Mouse (Mus musculus) neural tube, embryonic 11.5 days (tissue): ENCODE data around the gene Sprr2i. TPM values are rescaled to one million over a fixed set of nuclear protein-coding genes. Genes with fewer than 3 reads are reported as not detected.

Source experiments
- ATAC-seq: fragments of 200-750 bp; cut with Nextera tagmentation; 2 replicates; pipeline ENCODE4 v1.8.0; 2017; ENCODE audit warnings: moderate number of reproducible peaks, mild to moderate bottlenecking, moderate TSS enrichment, moderate library complexity; ENCODE audit not compliant: insufficient read depth, low FRiP score, low TSS enrichment
- DNase-seq: peaks from one replicate; pipeline ENCODE4 v3.0.0-alpha.2; 2015; ENCODE audit warnings: low spot score
- H3K27ac ChIP-seq: fragments of 300-500 bp; sonication (generic); 2 replicates; pipeline ENCODE4 v1.5.1; 2014; ENCODE audit warnings: low read depth, mild to moderate bottlenecking, low read length
- H3K27me3 ChIP-seq: fragments of 300-500 bp; sonication (generic); 2 replicates; pipeline ENCODE4 v1.6.1; 2014; ENCODE audit warnings: mild to moderate bottlenecking, low read length, mixed read lengths; ENCODE audit not compliant: control insufficient read depth, insufficient read depth
- H3K36me3 ChIP-seq: fragments of 300-500 bp; sonication (generic); 2 replicates; pipeline ENCODE4 v1.6.1; 2014; ENCODE audit warnings: mild to moderate bottlenecking, low read length, moderate library complexity, mixed read lengths; ENCODE audit not compliant: control insufficient read depth, insufficient read depth
- H3K4me1 ChIP-seq: fragments of 300-500 bp; sonication (generic); 2 replicates; pipeline ENCODE4 v1.6.1; 2014; ENCODE audit warnings: low read length, mixed read lengths; ENCODE audit not compliant: control insufficient read depth, insufficient read depth
- H3K4me2 ChIP-seq: fragments of 300-500 bp; sonication (generic); 2 replicates; pipeline ENCODE4 v1.6.1; 2014; ENCODE audit warnings: low read depth, mild to moderate bottlenecking, moderate library complexity
- H3K4me3 ChIP-seq: fragments of 300-500 bp; sonication (generic); 2 replicates; pipeline ENCODE4 v1.5.1; 2014; ENCODE audit warnings: low read depth, low read length
- H3K9ac ChIP-seq: fragments of 300-500 bp; sonication (generic); 2 replicates; pipeline ENCODE4 v1.6.1; 2014; ENCODE audit warnings: mild to moderate bottlenecking, low read length
- H3K9me3 ChIP-seq: fragments of 300-500 bp; sonication (generic); 2 replicates; pipeline ENCODE4 v1.6.1; 2016; ENCODE audit warnings: low read length; ENCODE audit not compliant: control insufficient read depth
- WGBS: fragments of 180-500 bp; shearing (Covaris S2); extraction: QIAGEN DNeasy Blood & Tissue Kit; methylation state at CpG from one replicate; pipeline ENCODE4 v1.1.7; 2014; 5-methylcytosine and 5-hydroxymethylcytosine counted together
- polyA plus RNA-seq: library from polyadenylated mRNA; unstranded; fragments of >200 nt; fragmentation: Nextera tagmentation; extraction: Ambion mirVana; gene quantifications from 2 replicates; pipeline ENCODE4 v1.2.1, GENCODE M21; 2014

Sprr2i gene
- polyA plus RNA-seq, 1 experiment from 2014 or later = not detected

DNA sequence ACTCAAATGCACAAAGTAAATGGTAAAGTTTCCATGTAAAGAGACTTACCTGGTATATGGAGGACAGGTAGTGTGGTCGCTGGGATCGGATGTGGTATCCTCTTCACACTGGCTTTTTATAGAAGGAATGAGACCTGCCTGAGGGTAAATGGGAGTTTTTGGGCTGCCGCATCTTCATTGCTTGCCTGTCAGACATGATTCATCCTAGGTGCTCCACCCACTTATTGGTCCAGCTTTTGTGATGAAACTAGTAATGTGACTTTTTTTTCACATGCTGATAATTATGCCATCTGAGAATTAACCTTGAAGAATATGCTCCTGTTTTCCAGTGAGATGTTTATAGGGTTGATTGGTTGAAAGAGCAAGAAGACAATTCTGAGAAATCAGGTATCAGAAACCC lies 30.9 kb downstream of the Sprr2i start, which contains the start of gene Sprr1b:
Gene Sprr1b (minus strand): TSS at position 101 of the 400 bp plus-strand sequence.
- Histone ChIP-seq H3K27ac (no peak within 1 kb of the TSS), H3K9me3 (no peaks in the 10 kb centered on the region), H3K9ac (no peak within 1 kb of the TSS), H3K36me3 (no peaks in the 10 kb centered on the region), H3K4me3 (no peak within 1 kb of the TSS), H3K4me1 (no peaks in the 10 kb centered on the region), H3K27me3 (no peaks in the 10 kb centered on the region), H3K4me2 (no peak within 1 kb of the TSS)
- 90% methylated on average over 3 of the region's 3 CpGs for whole genome bisulfite sequencing
- ATAC-seq (no peak), DNase-seq (no peak)

- Histone ChIP-seq H3K27ac (no peak overlapping the region), H3K4me2 (no peak overlapping the region), H3K4me3 (no peak overlapping the region), H3K9me3 (no peaks in the 10 kb centered on the region), H3K27me3 (no peaks in the 10 kb centered on the region), H3K9ac (no peak overlapping the region), H3K36me3 (no peaks in the 10 kb centered on the region), H3K4me1 (no peaks in the 10 kb centered on the region)
- ATAC-seq = no peak
- WGBS = 92% methylated on average over 3 of the region's 3 CpGs
- DNase-seq = no peak
Observed at GRCm38 (mm10) chr3:92440177-92440576, 32.4 kb downstream of the Sprr2i start.

DNA sequence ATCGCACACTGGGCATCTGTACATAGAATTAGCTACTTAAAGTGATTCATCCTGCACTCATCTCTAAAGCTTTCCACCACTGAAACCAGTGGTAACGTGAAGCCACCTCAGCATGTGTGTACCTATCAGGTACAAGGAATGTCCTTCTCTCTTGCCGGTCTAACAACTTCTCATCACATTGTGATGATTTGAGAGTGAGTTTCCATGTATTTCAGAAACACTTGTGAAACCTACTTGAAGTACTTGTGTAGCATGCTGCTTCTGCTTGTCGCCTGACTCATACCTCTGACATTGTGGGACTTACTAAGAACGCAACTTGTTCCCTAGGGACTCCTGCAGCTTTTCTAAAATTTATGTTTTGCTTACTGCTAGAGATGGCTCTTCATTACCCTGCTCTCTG lies 47.4 kb downstream of the Sprr2i start:
- Histone ChIP-seq H3K27me3 (no peaks in the 10 kb centered on the region), H3K9ac (no peak overlapping the region), H3K27ac (no peak overlapping the region), H3K36me3 (no peaks in the 10 kb centered on the region), H3K4me3 (no peak overlapping the region), H3K9me3 (no peaks in the 10 kb centered on the region), H3K4me1 (no peaks in the 10 kb centered on the region), H3K4me2 (no peak overlapping the region)
- WGBS = 87% methylated on average over 5 of the region's 5 CpGs
- ATAC-seq (no peak), DNase-seq (no peak)

- Histone ChIP-seq H3K36me3 (no peaks in the 10 kb centered on the region), H3K9me3 (no peaks in the 10 kb centered on the region), H3K4me3 (no peak within 1 kb of the TSS), H3K4me1 (no peaks in the 10 kb centered on the region), H3K9ac (no peak within 1 kb of the TSS), H3K27me3 (no peaks in the 10 kb centered on the region), H3K4me2 (no peak within 1 kb of the TSS), H3K27ac (no peak within 1 kb of the TSS)
- DNase-seq (no peak), ATAC-seq (no peak)
- 70% methylated on average over 2 of the region's 2 CpGs for WGBS
Observed at GRCm38 (mm10) chr3:92458620-92459019, 50.8 kb downstream of the Sprr2i start, which contains the start of gene Sprr3. Sprr3 (minus strand) TSS chr3:92458720.

Other genes starting within 250 kb of the Sprr2i start
- not detected in 2 replicates for gene Sprr2a1, start 192.2 kb upstream of the Sprr2i start, polyA plus RNA-seq
- gene Sprr2a2, start 192.1 kb upstream of the Sprr2i start, polyA plus RNA-seq = 0.89 and 2.5 TPM in 2 replicates
- not detected in 2 replicates for gene Sprr2a3, start 122.6 kb upstream of the Sprr2i start, polyA plus RNA-seq
- gene Sprr2b, start 91.4 kb upstream of the Sprr2i start, polyA plus RNA-seq = 0.54 TPM in 1 of 2 replicates, not detected in the other
- not detected in 2 replicates for gene Sprr2d, start 68.9 kb upstream of the Sprr2i start, polyA plus RNA-seq
- not detected in 2 replicates for gene Sprr2e, start 55.8 kb upstream of the Sprr2i start, polyA plus RNA-seq
- gene Sprr2f, start 42.8 kb upstream of the Sprr2i start, polyA plus RNA-seq = not detected in 2 replicates
- gene Sprr2h, start 22.3 kb upstream of the Sprr2i start, polyA plus RNA-seq = not detected in 2 replicates
- not detected in 2 replicates for gene Sprr2j-ps, start 10.1 kb downstream of the Sprr2i start, polyA plus RNA-seq
- 4.9 and 8.9 TPM in 2 replicates for gene Gm9774, start 21.4 kb downstream of the Sprr2i start, polyA plus RNA-seq
- not detected in 2 replicates for gene Sprr2k, start 24.6 kb downstream of the Sprr2i start, polyA plus RNA-seq
- gene Sprr1b, start 30.8 kb downstream of the Sprr2i start, polyA plus RNA-seq = not detected in 2 replicates
- gene Sprr3, start 50.7 kb downstream of the Sprr2i start, polyA plus RNA-seq = not detected in 2 replicates
- not detected in 2 replicates for gene Sprr1a, start 77.9 kb downstream of the Sprr2i start, polyA plus RNA-seq
- gene Sprr4, start 92.5 kb downstream of the Sprr2i start, polyA plus RNA-seq = not detected in 2 replicates
- not detected in 2 replicates for gene 2310046K23Rik, start 126.5 kb downstream of the Sprr2i start, polyA plus RNA-seq
- not detected in 2 replicates for gene Ivl, start 165.7 kb downstream of the Sprr2i start, polyA plus RNA-seq
- not detected in 2 replicates for gene Smcp, start 181.0 kb downstream of the Sprr2i start, polyA plus RNA-seq
- gene 2210017I01Rik, start 199.5 kb downstream of the Sprr2i start, polyA plus RNA-seq = not detected in 2 replicates
- gene Lce6a, start 213.7 kb downstream of the Sprr2i start, polyA plus RNA-seq = not detected in 2 replicates
- not detected in 2 replicates for gene Lce1a1, start 240.3 kb downstream of the Sprr2i start, polyA plus RNA-seq
- gene Lce1b, start 248.9 kb downstream of the Sprr2i start, polyA plus RNA-seq = not detected in 2 replicates